Mouse (Mus musculus) megakaryocyte progenitor cell, adult 5-6 weeks (primary cell): Measurements from ENCODE around the gene Slc25a16. TPM values are rescaled to one million over a fixed set of nuclear protein-coding genes. Genes with fewer than 3 reads are reported as not detected.
"Not testable (repeated sequence)": the region's sequence is repeated elsewhere in the genome, so short reads cannot be mapped to it uniquely, and the experiment has no call there.

Experiments used
- ATAC-seq: replicated peaks from 2 replicates; pipeline ENCODE4 v1.8.0; 2016; ENCODE audit warnings: mild to moderate bottlenecking, moderate TSS enrichment, inconsistent platforms; ENCODE audit not compliant: poor library complexity
- total RNA-seq, 2 experiments: library from RNA; stranded (forward) in 1 of 2; stranded (reverse) in 1 of 2; fragments of 157-497, 149-512 nt in 1 of 2; fragments of 200-1000 nt in 1 of 2; gene quantifications; 2 replicates each; pipeline versions ENCODE4 v1.2.3 to v1.2.4; 2015 to 2017

Slc25a16 gene
- total RNA-seq, 2 experiments from 2014 or later: 18.0 to 19.3 TPM

DNA sequence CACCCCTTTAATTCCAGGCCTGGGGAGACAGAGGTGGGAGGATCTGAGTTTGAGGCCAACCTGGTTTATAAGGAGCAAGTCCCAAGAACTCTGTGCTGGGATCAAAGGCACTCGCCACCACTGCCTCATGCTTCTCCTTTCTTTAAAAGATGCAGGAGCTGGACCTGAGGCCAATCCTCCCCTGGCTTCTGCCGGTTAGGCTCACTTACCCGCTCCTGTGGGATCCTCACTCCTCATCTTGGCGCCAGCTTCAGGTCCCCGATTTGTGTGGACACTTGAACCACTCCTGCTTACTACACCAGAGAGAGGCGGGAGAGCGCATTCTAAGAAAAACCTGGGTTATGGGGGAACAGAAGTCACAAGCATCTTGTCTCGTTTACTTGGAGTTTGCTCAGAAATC, 18.6 kb upstream of the Slc25a16 start:
- no peak for ATAC-seq

DNA sequence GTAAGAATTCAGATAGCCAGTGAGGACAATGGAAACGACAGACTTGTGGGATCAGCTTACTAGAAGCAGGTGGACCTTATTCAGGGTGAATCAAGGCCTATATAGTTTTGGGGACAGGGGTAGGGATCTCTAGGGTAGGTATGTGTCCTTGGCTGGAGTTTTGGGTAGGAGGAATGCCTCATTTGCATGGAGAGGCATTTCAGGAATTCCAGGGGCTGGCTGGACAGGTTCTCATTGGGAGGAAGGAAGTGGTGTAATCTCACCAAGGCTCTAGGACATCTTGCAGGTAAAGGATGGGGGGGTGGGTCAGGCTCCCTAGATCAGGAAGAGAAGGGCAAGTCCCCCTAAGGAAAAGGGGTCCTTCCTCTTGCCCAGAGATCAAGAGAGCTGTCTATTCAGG, 17.6 kb upstream of the Slc25a16 start:
- no peak for ATAC-seq

DNA sequence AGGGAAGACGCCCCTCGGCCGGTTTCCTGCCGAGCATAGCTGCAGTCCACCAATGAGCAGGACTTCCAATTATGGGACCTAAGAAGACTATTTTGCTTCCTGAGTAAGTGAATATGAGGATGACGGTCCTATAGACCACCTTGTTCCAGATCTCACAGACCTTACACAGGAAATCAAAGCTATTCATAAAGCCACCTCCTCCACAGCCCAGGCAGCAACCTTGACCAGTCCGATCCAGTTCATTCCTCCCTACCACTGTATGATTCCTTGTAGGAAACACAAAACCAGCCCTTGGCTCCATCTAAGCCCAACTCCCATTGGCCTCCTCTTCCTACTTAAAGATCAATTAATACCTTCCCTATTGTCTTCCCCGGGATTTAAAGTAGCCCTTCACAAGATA, 14.1 kb upstream of the Slc25a16 start:
- ATAC-seq: no peak

DNA sequence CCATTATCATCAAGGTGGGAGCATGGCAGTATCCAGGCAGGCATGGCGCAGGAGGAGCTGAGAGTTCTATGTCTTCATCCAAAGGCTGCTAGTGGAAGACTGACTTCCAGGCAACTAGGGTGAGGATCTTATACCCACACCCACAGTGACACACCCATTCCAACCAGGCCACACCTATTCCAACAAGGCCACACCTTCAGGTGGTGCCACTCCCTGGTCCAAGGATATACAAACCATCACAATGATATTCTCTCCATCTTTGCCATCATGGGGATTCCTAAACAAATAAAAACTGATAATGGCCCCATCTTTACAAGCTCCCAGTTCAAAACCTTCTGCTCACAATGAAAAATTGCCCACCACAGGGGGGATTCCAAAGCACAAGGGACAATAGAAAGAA, 11.5 kb upstream of the Slc25a16 start, which contains the start of gene Tet1:
TSS of gene Tet1 (minus strand) at position 101 of the 400 bp plus-strand sequence.
- ATAC-seq: not testable (repeated sequence)

DNA sequence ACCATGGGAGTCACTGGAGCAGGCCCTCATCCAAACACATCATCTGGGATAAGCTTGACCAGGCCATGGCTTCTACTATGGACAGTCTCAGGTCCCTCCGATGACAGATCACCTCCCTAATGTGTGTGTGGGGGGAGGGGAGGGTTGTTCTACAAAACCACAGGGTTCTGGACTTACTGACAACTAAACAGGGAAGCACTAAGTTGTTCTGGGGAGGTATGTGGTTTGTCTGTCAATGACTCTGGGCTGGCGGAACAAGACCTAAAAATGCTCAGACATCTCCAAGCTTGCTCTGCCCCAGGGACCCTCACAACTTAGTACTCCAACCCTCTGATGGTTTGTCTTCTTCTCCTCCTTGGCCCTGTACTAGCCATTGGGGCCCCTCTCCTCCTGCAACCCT, 9.3 kb upstream of the Slc25a16 start:
- no peak for ATAC-seq

DNA sequence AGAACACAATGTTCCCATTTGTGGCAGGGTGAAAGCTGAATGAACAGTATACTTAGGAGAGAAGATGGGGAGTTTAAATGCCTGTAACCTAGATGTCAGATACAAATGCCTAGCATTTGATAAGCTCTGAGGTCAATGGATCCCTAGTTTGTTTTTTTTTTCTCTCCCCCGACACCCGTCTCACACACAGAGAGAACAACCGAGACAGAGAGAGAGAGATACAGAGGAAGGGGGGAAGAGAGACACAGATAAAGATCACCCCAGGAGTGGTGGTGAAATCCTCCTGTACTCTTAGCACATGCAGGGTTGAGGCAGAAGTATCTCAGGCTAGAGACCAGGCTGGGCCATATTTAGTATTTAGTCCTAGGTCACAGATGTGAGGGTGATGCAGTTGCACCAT, 1.4 kb upstream of the Slc25a16 start:
- ATAC-seq: peak; percentile 26; the same call in 1 of the 2 replicates

DNA sequence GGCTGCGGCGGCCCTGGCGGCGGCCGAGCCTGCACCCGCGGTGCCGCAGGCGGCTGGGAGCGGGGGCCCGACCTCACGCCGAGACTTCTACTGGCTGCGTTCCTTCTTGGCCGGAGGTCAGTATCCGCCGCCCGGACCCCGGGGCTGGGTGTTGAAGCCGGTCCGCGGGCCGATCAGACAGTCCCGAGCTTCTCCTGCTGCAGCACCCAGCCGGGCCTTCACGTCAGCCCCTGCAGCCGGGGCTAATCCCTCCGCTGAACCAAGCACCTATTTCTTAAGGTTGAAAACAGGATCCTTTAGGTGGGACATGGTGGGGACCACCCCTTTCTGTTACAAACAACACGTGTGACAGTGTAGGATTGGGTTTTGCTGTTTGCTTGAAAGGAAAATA, 328 bp downstream of the Slc25a16 start:
- ATAC-seq: peak; percentile 6

DNA sequence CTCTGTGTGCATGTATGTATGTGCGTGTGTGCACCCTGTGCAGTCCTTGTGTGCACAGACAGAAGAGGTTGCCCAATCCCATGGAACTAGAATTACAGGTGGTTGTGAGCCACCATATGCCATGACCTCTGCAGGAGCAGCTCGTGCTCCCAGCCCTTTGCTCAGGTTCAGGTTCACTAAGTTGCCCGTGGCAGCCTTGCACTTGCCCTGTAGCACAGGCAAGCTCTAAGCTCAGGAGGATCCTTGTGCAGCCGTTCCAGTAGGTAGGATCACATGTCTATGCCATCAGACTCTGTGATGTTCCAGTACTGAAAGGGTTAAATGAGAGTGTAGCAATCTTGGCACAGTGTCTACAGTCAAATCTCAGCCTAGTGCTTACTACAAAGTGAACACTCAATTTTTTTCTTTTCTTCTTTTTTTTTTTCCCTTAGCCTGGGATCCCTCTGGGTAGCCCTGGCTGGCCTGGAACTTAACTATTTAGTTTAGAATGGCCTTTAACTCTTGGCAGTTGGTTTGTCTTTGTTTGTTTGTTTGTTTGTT, 3.7 kb downstream of the Slc25a16 start:
- ATAC-seq: no peak

DNA sequence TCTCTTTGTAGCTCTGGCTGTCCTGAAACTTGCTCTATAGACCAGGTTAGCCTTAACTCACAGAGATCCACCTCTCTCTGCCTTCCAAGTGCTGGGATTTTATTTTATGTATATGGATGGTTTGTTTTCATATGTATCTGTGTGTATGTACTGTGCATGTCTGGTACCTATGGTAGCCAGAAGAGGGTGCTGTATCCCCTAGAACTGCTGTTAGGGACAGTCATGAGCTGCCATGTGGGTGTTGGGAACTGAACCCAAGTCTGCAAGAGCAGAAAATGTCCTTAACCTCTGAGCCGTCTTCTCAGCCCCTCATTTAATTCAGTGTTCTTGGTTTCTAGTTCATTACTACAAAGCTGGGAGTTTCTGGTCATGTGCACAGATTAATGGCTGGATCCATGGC, 11.9 kb downstream of the Slc25a16 start:
- peak; percentile 46; the same call in 1 of the 2 replicates for ATAC-seq

DNA sequence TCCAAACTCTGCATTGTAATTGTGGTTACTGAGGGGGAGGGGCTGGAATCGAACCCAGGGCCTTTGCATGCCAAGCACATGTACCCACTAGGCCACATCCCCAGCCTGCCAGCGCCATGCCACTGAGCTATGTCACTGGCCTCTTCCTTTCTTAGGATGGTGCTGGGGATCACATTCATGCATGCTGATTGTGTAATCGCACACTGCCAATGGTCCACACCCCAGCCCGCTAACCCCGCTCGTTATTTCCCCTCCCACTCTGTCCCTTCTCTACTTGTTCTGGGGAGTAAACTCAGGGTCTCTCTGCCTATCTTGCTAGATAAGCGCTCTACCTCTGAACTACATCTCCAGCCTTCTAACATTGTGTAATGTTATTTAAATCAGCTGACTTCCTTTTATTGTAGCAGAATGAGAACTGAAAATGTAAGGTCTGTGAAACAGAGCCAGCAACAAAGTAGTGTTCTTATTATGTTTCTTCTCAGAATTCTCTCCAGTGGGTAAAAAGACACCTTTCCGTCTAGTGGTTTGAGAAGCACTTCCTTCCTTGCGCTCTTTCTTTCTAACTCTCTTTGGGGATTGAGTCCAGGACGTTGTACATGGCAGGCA, 24.6 kb downstream of the Slc25a16 start:
- peak; percentile 63 for ATAC-seq

DNA sequence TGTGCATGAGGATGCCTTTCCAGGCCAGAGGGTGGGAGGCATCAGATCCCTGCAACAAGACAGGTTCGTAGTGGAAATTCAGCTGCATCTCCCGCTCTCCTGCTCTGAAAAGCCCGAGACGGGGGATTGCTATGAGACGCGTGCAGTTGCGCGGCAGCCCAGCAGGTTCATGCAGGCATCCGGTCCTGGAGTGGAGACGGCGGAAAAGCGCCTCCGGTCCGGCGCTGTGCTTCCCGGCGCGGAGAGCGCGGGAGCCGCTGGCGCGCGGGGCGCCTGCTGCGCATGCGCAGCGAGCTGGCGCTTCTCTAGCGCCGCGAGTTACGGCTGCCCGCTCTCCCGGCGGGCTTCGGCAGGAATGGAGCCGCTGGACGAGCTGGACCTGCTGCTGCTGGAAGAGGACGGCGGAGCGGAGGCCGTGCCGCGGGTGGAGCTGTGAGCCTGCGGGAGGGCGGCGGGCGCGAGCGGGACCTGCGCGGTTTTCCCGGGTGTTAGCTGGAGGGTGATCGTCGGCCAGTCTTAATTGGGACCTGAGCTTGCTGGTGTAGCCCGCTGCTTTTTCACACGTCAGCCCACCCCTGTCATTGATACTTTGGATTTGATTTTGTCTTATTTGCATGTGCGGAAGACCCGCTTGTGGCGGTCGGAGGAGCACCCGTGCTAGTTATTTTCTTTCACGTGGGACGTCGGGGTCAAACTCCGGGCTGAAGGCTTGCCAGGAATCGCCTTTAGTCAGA, 26.5 kb downstream of the Slc25a16 start, which contains the start of gene Dna2:
TSS of gene Dna2 (plus strand) at position 289 of the 734 bp plus-strand sequence.
- peak; percentile 68 for ATAC-seq

DNA sequence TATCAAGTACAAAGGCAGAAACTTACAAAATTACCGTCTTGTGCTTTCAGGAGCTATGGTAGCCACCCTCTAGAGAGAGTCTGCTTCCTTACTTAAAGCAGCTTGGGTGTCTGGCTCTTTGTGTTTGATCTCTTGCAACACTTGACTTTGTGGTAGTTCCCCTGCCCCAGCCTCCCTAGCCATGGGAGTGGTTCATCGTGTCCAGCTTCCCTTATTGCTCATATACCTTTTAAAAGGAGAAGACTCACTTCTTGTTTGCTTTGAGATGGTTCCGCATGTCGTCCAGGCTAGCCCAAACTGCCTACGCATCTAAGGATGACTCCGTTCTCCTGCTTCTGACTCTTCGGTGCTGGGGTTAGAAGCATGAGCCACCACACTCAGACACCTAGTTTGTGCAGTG, 28.1 kb downstream of the Slc25a16 start:
- ATAC-seq: peak; percentile 70

DNA sequence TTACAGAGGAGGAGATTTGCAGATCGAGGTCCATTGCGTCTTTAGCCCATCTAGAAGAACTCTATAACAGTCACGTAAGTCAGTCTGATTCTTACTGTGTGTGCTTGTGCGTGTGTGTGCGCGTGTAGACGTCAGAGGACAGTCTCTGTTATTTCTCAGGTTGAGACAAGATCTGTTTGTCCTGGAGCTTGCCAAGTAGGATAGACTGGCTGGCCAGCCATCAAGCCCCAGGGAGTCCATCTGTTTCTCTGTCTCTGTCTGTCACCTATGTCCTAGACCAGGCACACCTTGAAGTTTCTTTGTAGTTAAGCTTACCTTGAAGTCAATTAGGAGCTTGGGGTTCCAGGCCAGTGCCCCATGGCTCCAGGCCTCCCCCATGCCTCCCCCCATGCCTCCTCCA, 43.5 kb downstream of the Slc25a16 start:
- no peak for ATAC-seq

DNA sequence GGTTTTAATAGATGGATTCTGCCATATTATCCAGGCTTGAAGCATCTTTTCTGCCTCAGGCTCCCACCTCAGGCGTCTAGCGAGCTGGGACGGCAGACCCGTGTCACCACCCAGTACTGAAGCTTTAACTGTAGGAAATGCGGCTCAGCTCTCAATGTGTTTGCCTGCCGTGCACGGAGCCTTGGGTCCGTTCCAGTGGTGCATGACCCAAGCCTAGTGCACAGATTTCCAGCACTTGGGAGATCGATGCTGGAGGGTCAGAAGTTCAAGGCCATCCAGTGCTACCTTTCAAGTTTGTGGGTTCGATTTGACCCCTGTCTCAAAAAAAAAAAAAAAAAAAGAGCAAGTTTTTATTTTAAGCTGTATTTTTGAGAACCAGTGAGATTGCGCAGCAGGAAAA, 45.4 kb downstream of the Slc25a16 start:
- no peak for ATAC-seq

DNA sequence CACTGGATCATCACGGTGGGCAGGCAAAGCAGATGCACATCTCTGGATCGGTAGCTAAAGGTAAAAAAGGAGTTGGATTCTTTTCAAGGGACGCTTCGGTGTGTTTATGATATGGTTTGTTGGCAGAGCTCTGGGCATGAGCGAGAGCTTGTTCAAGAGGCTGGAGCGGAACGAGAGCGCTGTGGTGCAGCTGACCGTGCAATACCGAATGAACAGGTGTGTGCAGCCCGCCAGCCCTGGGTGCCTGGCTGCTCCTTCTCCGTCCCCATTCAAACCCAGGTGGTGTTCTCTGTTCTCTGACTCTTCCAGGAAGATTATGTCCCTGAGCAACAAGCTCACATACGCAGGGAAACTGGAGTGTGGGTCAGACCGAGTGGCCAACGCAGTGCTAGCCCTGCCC, 45.9 kb downstream of the Slc25a16 start:
- no peak for ATAC-seq

DNA sequence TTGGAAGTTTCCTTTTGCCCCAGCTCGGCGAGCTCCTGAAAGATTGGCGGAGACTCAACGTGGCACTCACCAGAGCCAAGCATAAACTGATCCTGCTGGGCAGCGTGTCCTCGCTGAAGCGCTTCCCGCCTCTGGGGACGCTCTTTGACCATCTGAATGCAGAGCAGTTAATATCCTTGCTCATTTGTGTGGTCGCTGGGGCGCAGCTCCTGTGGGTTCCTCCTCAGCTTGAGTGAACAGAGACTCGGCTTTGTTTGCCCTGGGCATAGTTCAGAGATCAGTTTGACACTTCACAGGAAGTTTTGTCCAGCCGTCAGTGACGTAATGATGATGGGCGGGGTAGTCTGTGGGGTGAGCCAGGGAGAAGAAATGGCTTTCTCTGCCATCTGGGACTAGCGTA, 51.4 kb downstream of the Slc25a16 start:
- no peak for ATAC-seq

DNA sequence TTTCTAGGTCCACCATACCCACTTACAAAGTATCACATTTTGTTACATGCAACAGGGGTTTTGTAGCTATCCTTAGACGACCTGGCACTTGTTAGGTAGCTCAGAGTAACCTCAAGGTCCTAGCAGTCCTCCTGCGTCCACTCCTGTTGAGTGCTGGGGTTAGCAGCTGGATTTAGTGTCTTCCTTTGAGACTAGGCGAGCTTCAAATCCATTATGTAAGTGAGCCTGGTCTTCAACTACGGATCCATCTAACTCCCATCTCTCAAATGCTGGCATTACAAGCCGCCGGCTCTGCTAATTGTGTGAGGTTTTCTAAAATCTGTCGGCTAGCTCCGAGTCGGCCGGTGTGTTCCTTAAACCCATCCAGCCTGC, 59.2 kb downstream of the Slc25a16 start:
- no peak for ATAC-seq

DNA sequence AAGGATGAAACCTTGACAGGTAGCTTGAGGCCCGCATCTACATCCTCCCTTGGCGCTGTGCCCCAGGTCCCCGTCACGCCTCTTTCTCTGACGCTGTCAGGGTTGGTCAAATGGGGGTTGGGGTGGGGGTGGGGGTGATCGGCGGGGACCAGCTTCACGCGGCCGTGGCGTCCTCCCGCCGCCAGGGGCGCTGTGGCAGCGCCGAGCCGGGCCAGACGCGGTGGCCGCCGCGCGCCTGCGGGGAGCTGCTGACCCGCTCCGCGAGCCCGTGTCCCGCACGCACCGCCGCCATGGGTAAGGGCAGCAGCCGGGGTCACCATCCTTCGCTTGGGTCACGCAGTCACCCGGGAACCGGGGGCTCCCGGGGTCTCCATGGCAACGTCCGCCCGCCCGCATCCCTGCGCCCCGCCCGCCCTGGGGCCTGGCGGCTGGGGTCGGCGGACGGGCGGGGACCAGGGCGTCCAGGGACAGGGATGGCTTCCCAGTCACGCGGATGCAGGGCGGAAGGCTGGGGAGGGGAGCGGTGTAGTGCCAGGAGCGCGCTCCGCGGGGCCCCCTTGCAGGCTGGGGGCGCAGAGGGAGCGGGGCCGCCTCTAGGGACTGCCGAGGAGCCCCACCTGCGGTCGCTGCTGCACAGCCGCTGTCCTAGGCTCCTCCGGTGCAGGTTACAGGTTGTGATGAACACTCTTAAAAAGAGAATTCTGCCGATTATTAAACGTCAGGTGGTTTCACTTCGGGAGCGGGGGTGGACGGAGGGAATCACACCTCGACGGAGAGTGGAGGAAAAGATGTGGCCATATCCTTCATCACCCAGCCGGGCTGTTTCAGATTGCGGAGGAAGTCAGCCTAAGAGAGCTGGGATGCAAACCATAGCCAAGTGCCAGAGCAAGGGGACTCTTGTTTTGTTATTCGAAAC, 59.9 kb downstream of the Slc25a16 start, which contains the start of gene Rufy2:
TSS of gene Rufy2 (plus strand) at position 185 of the 916 bp plus-strand sequence.
- peak; percentile 76 for ATAC-seq

DNA sequence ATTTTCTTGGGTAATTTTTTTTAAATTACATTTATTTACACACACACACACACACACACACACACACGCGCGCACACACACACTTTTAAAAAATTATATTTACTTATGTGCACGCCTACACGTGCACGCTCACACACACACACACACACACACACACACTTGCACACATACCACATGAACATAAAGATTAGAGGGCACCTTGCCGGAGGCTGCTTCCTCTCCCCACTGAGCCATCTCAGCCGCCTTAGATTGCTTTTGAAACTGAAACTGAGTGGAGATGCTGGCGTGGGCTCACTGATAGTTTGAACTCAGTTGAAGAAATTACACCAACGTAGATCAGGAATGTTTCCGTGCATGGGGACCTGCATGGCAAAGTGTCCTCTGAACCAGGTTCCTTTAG, 63.6 kb downstream of the Slc25a16 start:
- no peak; the same call in 1 of the 2 replicates for ATAC-seq

DNA sequence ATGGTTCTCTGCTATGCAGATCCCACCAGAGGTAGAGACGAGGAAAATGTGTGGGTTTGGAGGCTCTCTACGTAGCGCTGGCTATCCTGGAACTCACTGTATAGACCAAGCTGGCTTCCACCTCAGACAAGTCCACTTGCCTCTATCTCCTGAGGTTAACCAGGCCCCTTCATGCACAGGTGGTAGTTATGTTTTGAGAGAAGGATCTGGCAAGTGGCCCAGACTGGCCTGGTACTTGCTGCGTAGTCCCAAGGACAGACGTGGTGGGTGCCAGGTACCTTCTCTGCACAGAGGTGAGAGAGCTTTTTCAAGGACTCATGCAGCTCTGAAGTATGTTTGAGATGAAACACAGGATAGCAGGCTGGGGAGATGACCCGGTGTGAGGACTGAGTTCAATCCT, 64.1 kb downstream of the Slc25a16 start:
- ATAC-seq: no peak

DNA sequence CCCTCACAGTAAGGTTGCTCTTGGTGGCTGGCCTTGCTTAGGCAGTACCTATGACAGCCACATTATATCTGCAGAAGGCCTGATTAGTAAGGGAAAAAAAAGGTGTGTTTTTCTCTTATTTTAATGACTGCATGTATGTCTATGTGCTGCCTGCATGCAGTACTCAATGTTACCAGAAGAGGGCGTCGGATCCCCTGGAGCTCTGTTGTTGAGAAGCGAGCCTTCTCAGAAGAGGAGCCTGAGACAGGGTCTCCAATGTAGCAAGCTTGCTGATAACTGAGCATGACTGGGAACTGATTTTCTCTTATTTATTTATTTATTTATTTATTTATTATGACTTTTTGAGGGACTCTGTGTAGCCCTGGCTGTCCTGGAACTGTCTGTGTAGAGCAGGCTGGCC, 66.9 kb downstream of the Slc25a16 start:
- peak; percentile 78 for ATAC-seq
